Mouse (Mus musculus) mature B cell (primary cell): ENCODE results near the gene D17Wsu92e.
"Not testable (repeated sequence)": the region's sequence is repeated elsewhere in the genome, so short reads cannot be mapped to it uniquely, and the experiment has no call there.

Experiments
- in situ Hi-C: fragments of 300-500 bp; cut with MboI; formaldehyde crosslinking; loops from 2 replicates; pipeline ENCODE4 v1.14.3; 2019

The D17Wsu92e gene

DNA sequence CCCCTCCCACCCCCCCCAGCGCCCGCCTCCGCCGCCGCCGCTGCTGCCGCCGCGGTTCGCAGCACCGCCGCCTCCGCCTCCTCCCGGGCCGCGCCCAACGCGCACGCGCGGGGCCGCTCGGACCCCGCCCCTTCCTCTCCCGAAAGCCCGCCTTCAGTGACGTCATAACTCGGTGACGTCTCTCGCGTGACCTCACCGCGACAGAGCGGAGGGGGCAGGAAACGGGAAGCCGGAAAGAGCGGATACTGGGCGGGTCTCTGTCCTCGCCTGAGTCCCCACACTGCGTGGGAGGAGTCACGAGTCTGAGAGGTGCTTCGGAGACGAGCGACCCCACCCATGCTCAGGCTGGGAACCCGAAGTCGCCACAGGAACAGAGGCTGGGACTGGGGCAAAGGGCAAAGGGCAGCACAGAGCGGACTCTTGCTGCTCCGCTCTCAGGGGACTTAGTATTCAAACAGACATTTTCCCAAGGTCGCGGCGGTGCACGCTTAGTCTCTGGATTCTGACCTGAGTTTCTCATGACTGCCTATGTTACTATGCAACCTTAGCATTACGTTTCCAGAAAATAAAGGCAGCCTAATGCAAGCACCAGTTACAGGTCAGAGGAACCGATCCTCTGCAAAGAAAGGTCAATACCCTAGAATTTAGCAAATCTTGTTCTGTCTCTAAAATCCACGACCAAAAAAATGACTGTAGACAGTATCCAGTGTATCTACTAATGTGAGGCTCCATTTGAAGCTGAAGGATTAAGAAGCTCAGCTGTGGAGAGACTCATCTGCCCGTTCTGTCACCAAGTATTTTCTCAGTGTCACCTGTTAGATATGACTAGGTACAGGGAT, at the start of gene D17Wsu92e:
Gene D17Wsu92e, minus strand, starts transcription at position 81 of the 839 bp plus-strand sequence.
- in situ Hi-C loops = no loop called here

GRCm38 (mm10) chr17:27866737-27867136, 46.3 kb upstream of the D17Wsu92e start:
- in situ Hi-C loops = no loop called here

DNA sequence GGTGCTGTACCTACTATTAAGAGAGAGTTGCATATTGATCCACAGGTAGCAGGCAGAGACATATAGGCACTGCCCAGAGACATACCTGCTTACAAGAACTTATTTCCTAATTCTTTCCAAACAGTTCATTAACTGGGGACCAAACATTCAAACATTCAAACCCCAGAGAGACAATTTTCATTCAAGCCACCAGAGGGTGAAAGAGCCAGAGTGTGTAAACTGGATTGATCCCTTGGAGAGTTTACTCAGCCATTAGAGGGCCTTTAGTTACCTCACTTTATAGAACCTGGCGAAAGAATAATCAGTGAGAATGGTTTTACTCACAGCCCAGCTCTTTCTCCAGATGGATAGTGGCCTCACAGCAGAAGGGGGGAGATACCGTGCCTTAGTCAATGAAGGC, 45.0 kb upstream of the D17Wsu92e start:
- in situ Hi-C loops = no loop called here

GRCm38 (mm10) chr17:27859131-27859530, 38.7 kb upstream of the D17Wsu92e start:
- in situ Hi-C loops = no loop called here

DNA sequence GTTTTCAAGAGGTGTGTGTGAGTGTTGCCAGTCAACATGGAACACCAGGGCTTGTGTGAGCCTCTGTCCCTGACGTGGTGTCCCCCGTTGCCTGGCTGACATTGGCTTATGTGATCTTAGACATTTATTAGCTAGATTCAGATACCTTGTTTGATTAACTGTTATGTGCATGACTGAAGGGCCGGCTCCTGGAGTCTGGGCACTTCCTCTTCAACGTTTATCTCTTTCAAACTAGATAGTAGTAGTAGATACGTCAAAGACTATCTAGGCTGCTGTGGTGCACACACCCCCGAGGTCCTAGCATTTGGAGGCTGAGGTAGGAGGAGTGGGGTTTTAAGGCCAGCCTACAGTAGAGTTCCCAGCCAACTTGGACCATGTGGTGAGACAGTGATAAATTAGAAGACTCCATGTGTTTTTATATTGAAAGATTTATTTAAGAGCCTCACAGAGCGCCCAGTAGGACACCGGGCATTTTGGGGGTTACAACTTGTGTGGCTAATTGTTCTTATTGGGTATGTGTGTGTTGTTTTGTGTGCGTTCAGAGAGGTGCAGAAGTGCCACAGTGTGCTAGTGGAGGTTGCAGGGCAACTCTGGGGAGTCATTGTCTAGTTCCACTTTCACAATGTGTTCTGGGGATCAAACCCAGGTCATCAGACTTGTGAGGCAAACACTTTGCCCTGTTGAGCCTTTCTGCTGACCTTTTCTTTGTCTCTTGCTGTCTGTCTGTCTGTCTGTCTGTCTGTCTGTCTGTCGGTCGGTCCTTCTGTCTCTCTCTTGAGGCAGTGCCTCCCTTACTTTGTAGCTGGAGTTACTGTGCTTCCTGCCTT, 37.4 kb upstream of the D17Wsu92e start:
- in situ Hi-C loops = no loop called here

- in situ Hi-C loops = no loop called here
Measured at GRCm38 (mm10) chr17:27856798-27857648, 36.6 kb upstream of the D17Wsu92e start.

GRCm38 (mm10) chr17:27856265-27856797, 35.9 kb upstream of the D17Wsu92e start, which contains the start of gene Uhrf1bp1:
Gene Uhrf1bp1 (plus strand): TSS chr17:27856441.
- in situ Hi-C loops = no loop called here

- in situ Hi-C loops = no loop called here
Measured at GRCm38 (mm10) chr17:27851076-27851475, 30.6 kb upstream of the D17Wsu92e start.

GRCm38 (mm10) chr17:27848351-27848750, 27.9 kb upstream of the D17Wsu92e start:
- in situ Hi-C loops = no loop called here

GRCm38 (mm10) chr17:27839469-27840252, 19.2 kb upstream of the D17Wsu92e start:
- in situ Hi-C loops = no loop called here

DNA sequence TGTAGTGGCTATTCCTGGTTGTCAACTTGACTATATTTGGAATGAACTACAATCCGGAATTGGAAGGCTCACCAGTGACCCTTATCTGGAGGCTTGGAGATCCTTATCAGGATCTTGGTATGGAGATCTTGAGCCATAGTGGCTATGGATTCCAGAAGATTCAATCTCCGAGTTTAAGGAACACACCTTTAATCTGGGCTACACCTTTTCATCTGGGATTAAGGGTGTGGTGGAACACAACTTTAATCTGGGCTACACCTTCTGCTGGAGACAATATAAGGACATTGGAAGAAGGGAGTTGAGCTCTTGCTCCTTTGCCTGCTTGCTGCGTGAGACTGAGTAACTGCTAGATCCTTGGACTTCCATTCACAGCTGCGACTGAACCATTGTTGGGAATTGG, 17.4 kb upstream of the D17Wsu92e start, which contains the start of gene Snrpc:
Gene Snrpc, plus strand, starts transcription at position 301 of the 400 bp plus-strand sequence.
- in situ Hi-C loops = not testable (repeated sequence)

DNA sequence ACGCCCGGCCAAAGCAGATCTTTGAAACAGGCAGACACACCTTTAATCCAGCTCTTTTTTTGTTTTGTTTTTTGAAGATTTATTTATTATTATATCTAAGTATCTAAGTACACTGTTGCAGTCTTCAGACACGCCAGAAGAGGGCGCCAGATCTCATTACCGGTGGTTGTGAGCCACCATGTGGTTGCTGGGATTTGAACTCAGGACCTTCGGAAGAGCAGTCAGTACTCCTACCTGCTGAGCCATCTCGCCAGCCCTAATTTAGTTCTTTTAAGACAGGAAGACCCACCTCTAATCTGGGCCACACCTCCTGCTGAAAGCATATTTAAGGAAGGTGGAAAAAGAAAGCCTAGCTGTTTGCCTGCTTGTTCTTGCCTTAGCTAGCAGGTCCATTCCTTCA, 10.0 kb upstream of the D17Wsu92e start:
- in situ Hi-C loops = no loop called here

- in situ Hi-C loops = no loop called here
Measured at GRCm38 (mm10) chr17:27827511-27827910, 7.1 kb upstream of the D17Wsu92e start.

DNA sequence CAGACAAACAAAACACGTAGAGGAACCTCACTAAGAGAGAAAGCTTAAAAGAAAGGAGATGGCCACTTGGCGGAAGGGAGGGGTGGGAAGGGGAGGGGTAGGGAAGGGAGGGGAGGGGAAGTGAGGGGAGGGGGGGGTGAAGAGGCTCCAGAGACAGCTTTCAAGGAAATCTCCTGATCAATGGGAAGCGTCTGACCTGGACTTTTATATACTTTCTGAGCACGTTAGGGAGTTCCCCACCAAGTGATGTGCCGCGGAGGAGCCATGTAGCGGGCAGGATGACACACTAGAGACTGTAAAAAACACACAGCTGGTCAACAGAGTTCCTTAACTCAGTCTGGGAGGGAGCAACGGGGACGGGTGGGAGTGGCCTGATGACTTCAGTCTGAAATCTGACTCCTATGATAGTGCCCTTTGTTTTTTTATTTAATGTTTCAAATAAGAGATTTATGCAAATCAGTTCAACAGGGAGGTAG, 6.5 kb upstream of the D17Wsu92e start:
- in situ Hi-C loops = no loop called here

DNA sequence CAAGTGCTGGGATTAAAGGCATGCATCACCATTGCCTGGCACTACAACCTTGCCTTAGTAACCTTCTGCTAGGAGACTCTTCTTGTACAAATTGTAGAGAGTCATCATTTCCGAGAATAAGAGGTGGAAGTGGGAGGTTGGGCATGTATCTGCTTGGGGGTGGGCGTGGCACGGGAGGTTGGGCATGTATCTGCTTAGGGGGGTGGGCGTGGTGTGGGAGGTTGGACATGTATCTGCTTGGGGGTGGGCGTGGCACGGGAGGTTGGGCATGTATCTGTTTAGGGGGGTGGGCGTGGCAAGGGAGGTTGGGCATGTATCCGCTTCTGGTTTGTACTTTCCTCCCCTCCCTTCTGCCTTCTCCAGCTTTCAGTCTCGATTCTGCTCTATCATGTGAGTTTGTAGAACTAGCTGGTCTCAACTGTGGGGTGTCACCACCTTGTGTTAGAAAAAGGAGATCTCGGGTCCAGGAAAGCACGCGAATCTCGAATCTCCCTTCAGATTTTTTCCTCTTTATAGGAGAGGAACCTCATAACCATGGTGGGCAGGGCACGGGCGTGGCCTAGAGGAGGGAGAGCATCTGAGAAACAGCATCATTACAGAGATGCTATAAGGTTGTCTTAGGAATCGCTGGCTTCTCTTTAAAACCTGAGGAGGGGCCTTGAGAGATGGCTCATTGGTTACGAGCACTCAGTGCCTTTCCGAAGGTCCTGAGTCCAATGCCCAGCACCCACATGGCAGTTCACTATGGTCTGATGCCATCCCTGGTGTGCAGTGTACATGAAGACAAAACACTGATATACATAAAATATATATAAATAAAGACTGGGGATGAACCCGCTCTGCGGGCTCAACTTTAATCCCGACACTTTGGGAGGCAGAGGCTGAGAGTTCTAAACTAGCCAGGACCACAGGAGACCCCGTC, 5.8 kb upstream of the D17Wsu92e start:
- in situ Hi-C loops = no loop called here

DNA sequence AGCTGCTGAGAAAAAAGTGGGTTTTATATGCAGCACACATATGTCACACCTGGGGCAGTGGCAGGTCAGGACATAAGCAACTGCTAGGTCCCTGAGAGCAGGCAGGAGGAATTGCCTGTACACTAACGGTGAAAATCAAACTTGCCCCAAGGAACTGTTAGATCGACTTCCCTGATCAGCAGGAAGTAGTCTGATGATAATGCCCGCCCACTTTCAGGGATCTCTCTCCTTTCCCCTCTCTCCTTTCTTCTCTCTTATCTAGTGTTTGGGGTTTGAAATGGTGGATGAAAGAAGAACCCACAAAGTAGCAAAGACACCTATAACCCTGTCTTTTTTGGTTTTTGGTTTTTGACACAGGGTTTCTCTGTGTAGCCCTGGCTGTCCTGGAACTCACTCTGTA, 5.1 kb upstream of the D17Wsu92e start:
- in situ Hi-C loops = no loop called here

DNA sequence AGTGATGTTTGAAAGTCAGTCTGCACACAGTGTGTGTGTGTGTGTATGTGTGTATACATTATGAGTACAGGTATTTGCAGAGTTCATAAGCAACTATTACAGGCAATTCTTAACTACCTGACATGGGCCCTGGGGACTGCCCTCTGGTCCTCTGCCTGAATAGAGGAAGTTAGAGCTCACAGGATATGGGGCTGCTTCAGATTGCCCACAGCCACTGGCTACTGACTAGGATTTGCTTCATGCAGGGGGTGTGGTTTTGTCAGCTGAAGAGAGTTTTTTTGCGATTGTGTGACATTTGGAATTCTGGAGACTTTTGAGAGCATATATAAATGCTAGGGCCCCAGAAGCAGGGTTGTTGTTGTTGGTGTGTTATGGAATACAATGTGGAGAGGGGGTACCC, 4.5 kb upstream of the D17Wsu92e start:
- in situ Hi-C loops = no loop called here

- in situ Hi-C loops = no loop called here
Measured at GRCm38 (mm10) chr17:27823142-27823905, 2.9 kb upstream of the D17Wsu92e start.
